Mouse (Mus musculus): Measurements from ENCODE around the gene Olfr648. TPM values are rescaled to one million over a fixed set of nuclear protein-coding genes. Genes with fewer than 3 reads are reported as not detected.

Olfr648 gene
- polyA plus RNA-seq (2014; fragmentation: Nextera tagmentation; extraction: Ambion mirVana): 0.08 and 0.39 TPM in 2 replicates

- Histone ChIP-seq H3K9me3 (ENCODE audit: control insufficient read depth, low read length) (no peaks in the 10 kb centered on the region), H3K36me3 (ENCODE audit: control insufficient read depth, insufficient read depth, low read length) (no peaks in the 10 kb centered on the region), H3K4me2 (ENCODE audit: low read length) (no peak within 1 kb of the TSS), H3K4me3 (ENCODE audit: control insufficient read depth in 1 of 2, insufficient read depth in 1 of 2, low read depth in 1 of 2, low read length in 2 of 2) (no peak within 1 kb of the TSS), H3K27me3 (ENCODE audit: control insufficient read depth, insufficient read depth, low read length) (no peaks in the 10 kb centered on the region), H3K27ac (replicated peaks in 1 of 2; ENCODE audit: control insufficient read depth in 1 of 2, insufficient read depth in 1 of 2, low read depth in 2 of 2, low read length in 2 of 2) (no peak within 1 kb of the TSS), H3K4me1 (ENCODE audit: control insufficient read depth in 2 of 2, insufficient read depth in 2 of 2, low read length in 2 of 2) (no peaks in the 10 kb centered on the region), H3K9ac (ENCODE audit: low read length) (no peak within 1 kb of the TSS)
- 73% methylated on average over 2 of the region's 2 CpGs for WGBS
- no peak for ATAC-seq (ENCODE audit: insufficient number of reproducible peaks, insufficient read depth, low FRiP score, low read depth)
These were observed at the start of gene Olfr648 for GRCm38 (mm10) chr7:104183292-104183691. Olfr648 (minus strand) TSS chr7:104183392.

DNA sequence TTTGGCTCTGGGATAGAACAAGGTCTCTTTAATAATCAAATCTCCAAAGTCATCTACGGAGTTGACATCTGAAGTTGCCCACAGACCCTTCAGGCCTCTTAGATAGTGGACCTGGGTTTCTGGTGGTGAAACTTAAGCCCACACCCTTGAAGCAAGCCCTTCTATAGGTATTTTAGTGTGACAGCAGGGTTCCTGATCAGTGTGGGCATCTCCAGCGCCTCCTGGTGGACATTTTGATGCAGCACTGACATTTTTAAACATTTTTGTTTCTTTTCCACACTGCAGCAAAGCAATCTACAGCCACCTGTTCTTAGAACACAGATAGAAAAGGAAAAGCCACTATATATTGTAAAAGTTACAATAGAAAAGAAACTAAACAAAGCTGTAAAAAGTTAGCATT lies 48.0 kb upstream of the Olfr648 start:
- Histone ChIP-seq H3K4me3 (ENCODE audit: control insufficient read depth in 1 of 2, insufficient read depth in 1 of 2, low read depth in 1 of 2, low read length in 2 of 2) (no peak overlapping the region), H3K9me3 (ENCODE audit: control insufficient read depth, low read length) (no peaks in the 10 kb centered on the region), H3K4me2 (ENCODE audit: low read length) (no peak overlapping the region), H3K27me3 (ENCODE audit: control insufficient read depth, insufficient read depth, low read length) (no peaks in the 10 kb centered on the region), H3K36me3 (ENCODE audit: control insufficient read depth, insufficient read depth, low read length) (0 out of 2 replicates have a peak, but pooled peaks cover 11% of the 10 kb centered on the region), H3K4me1 (ENCODE audit: control insufficient read depth in 2 of 2, insufficient read depth in 2 of 2, low read length in 2 of 2) (no peaks in the 10 kb centered on the region), H3K9ac (ENCODE audit: low read length) (no peak overlapping the region), H3K27ac (replicated peaks in 1 of 2; ENCODE audit: control insufficient read depth in 1 of 2, insufficient read depth in 1 of 2, low read depth in 2 of 2, low read length in 2 of 2) (no peak overlapping the region)
- ATAC-seq (ENCODE audit: insufficient number of reproducible peaks, insufficient read depth, low FRiP score, low read depth): no peak
- 25% methylated on average over 2 of the region's 2 CpGs for WGBS

DNA sequence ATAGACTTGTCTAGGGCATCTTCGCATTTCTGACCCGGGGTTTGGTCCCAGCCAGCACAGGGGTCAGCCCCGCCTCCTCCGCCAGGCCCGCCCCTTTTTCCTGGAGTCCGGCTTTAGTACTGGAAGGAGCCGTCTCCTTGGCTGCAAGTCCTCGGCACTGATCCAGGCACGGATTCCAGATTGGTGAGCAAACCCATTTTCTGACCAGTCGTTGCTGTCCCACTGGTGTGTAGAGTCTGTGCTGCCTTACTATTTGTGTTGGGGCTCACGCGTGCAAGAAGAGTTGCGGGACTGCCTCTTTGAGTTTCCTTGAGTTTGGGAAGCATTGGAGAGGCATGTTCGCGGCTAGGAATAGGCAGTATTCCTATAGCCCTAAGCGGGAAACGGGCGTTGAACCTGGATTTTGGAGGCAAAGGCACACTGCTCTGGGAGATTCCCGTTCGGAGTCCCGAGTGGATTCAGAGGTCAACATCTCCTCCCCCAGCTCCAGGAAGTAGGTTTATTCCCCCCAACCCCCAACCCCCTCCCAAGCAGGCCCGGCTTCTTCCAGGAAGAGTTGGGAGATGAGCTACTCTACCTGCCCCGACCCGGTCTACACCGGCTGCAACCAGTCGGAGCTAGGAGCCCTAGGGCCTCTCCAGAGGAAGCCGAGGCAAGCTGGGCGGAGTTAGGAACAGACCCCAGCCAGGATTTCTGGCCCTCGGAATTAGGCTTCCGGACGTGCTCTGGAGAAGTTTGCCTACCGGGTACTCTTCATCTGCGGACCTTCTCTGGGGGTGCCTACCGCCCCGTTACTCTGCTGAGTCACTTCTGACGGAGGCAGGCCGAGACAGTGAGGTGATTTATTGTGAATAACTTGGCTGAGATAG lies 35.7 kb upstream of the Olfr648 start, which contains the start of gene Trim6:
Gene Trim6 (plus strand): TSS at position 93 of the 869 bp plus-strand sequence.
- WGBS: 1% methylated on average over 37 of the region's 37 CpGs

GRCm38 (mm10) chr7:104217881-104218280 lies 34.7 kb upstream of the Olfr648 start:
- Histone ChIP-seq H3K4me2 (ENCODE audit: low read length) (no peak overlapping the region), H3K27me3 (ENCODE audit: control insufficient read depth, insufficient read depth, low read length) (no peaks in the 10 kb centered on the region), H3K4me1 (ENCODE audit: control insufficient read depth in 2 of 2, insufficient read depth in 2 of 2, low read length in 2 of 2) (peaks cover 0 to 5% of the 10 kb centered on the region in 2 experiments; a peak in 1 of 4 replicates), H3K4me3 (ENCODE audit: control insufficient read depth in 1 of 2, insufficient read depth in 1 of 2, low read depth in 1 of 2, low read length in 2 of 2) (no peak overlapping the region), H3K36me3 (ENCODE audit: control insufficient read depth, insufficient read depth, low read length) (no peaks in the 10 kb centered on the region), H3K9me3 (ENCODE audit: control insufficient read depth, low read length) (no peaks in the 10 kb centered on the region), H3K27ac (replicated peaks in 1 of 2; ENCODE audit: control insufficient read depth in 1 of 2, insufficient read depth in 1 of 2, low read depth in 2 of 2, low read length in 2 of 2) (no peak overlapping the region), H3K9ac (ENCODE audit: low read length) (no peak overlapping the region)
- ATAC-seq (ENCODE audit: insufficient number of reproducible peaks, insufficient read depth, low FRiP score, low read depth): no peak
- WGBS: 79% methylated on average over 2 of the region's 2 CpGs

More for the DNA sequence above, 35.7 kb upstream of the Olfr648 start, which contains the start of gene Trim6:
- H3K4me1 ChIP-seq (ENCODE audit: control insufficient read depth in 2 of 2, insufficient read depth in 2 of 2, low read length in 2 of 2): peaks cover 0 to 5% of the 10 kb centered on the region in 2 experiments; a peak in 1 of 4 replicates
- ATAC-seq (ENCODE audit: insufficient number of reproducible peaks, insufficient read depth, low FRiP score, low read depth): peak; percentile 81
- peak within 1 kb of the TSS; percentile 80 for H3K4me2 ChIP-seq (ENCODE audit: low read length)
- H3K27ac ChIP-seq (replicated peaks in 1 of 2; ENCODE audit: control insufficient read depth in 1 of 2, insufficient read depth in 1 of 2, low read depth in 2 of 2, low read length in 2 of 2): peak within 1 kb of the TSS; percentile 53 to 83
- H3K9ac ChIP-seq (ENCODE audit: low read length): peak within 1 kb of the TSS; percentile 75
- peak within 1 kb of the TSS; percentile 56 to 66 for H3K4me3 ChIP-seq (ENCODE audit: control insufficient read depth in 1 of 2, insufficient read depth in 1 of 2, low read depth in 1 of 2, low read length in 2 of 2)
- H3K36me3 ChIP-seq (ENCODE audit: control insufficient read depth, insufficient read depth, low read length): no peaks in the 10 kb centered on the region
- no peaks in the 10 kb centered on the region for H3K9me3 ChIP-seq (ENCODE audit: control insufficient read depth, low read length)
- no peaks in the 10 kb centered on the region for H3K27me3 ChIP-seq (ENCODE audit: control insufficient read depth, insufficient read depth, low read length)

DNA sequence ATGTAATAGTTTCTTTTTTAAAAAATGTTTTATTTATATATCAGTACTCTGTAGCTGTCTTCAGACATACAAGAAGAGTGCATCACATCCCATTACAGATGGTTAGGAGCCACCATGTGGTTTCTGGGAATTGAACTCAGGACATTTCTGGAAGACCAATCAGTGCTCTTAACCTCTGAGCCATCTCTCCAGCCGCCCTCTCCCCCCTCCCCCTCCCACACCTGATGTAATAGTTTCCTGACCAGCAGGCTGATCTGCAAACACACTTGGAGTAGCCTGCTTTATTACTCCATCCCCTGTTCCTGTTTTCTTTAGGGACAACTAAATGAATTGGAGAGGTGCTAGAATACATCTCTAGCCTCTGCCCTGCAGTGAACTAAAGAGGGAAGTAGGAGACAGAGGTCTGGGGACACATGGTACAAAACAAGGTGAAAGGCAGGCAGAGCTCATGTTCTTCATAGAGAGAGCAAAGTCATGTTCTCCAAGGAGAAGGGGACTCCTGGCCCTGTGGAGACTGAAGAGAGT lies 32.9 kb upstream of the Olfr648 start:
- WGBS: 27% methylated on average over 1 of the region's 1 CpGs
- Histone ChIP-seq H3K27ac (replicated peaks in 1 of 2; ENCODE audit: control insufficient read depth in 1 of 2, insufficient read depth in 1 of 2, low read depth in 2 of 2, low read length in 2 of 2) (no peak overlapping the region), H3K9me3 (ENCODE audit: control insufficient read depth, low read length) (no peaks in the 10 kb centered on the region), H3K4me3 (ENCODE audit: control insufficient read depth in 1 of 2, insufficient read depth in 1 of 2, low read depth in 1 of 2, low read length in 2 of 2) (no peak overlapping the region), H3K4me1 (ENCODE audit: control insufficient read depth in 2 of 2, insufficient read depth in 2 of 2, low read length in 2 of 2) (peaks cover 0 to 5% of the 10 kb centered on the region in 2 experiments; a peak in 1 of 4 replicates), H3K4me2 (ENCODE audit: low read length) (no peak overlapping the region), H3K27me3 (ENCODE audit: control insufficient read depth, insufficient read depth, low read length) (no peaks in the 10 kb centered on the region), H3K36me3 (ENCODE audit: control insufficient read depth, insufficient read depth, low read length) (no peaks in the 10 kb centered on the region), H3K9ac (ENCODE audit: low read length) (no peak overlapping the region)
- no peak for ATAC-seq (ENCODE audit: insufficient number of reproducible peaks, insufficient read depth, low FRiP score, low read depth)

- WGBS: 90% methylated on average over 7 of the region's 7 CpGs
- no peak overlapping the region for H3K4me3 ChIP-seq (ENCODE audit: control insufficient read depth in 1 of 2, insufficient read depth in 1 of 2, low read depth in 1 of 2, low read length in 2 of 2)
These were observed 23.0 kb upstream of the Olfr648 start for GRCm38 (mm10) chr7:104206197-104206596.

GRCm38 (mm10) chr7:104199822-104200221 lies 16.6 kb upstream of the Olfr648 start:
- 5% methylated on average over 5 of the region's 5 CpGs for WGBS
- Histone ChIP-seq H3K4me3 (ENCODE audit: control insufficient read depth in 1 of 2, insufficient read depth in 1 of 2, low read depth in 1 of 2, low read length in 2 of 2) (no peak overlapping the region), H3K27ac (replicated peaks in 1 of 2; ENCODE audit: control insufficient read depth in 1 of 2, insufficient read depth in 1 of 2, low read depth in 2 of 2, low read length in 2 of 2) (no peak overlapping the region), H3K4me2 (ENCODE audit: low read length) (no peak overlapping the region), H3K27me3 (ENCODE audit: control insufficient read depth, insufficient read depth, low read length) (no peaks in the 10 kb centered on the region), H3K36me3 (ENCODE audit: control insufficient read depth, insufficient read depth, low read length) (no peaks in the 10 kb centered on the region), H3K4me1 (ENCODE audit: control insufficient read depth in 2 of 2, insufficient read depth in 2 of 2, low read length in 2 of 2) (no peaks in the 10 kb centered on the region), H3K9me3 (ENCODE audit: control insufficient read depth, low read length) (no peaks in the 10 kb centered on the region), H3K9ac (ENCODE audit: low read length) (no peak overlapping the region)
- no peak for ATAC-seq (ENCODE audit: insufficient number of reproducible peaks, insufficient read depth, low FRiP score, low read depth)

More at GRCm38 (mm10) chr7:104206197-104206596, 23.0 kb upstream of the Olfr648 start:
- Histone ChIP-seq H3K9ac (ENCODE audit: low read length) (no peak overlapping the region), H3K4me2 (ENCODE audit: low read length) (no peak overlapping the region), H3K4me1 (ENCODE audit: control insufficient read depth in 2 of 2, insufficient read depth in 2 of 2, low read length in 2 of 2) (no peaks in the 10 kb centered on the region), H3K36me3 (ENCODE audit: control insufficient read depth, insufficient read depth, low read length) (no peaks in the 10 kb centered on the region), H3K27me3 (ENCODE audit: control insufficient read depth, insufficient read depth, low read length) (no peaks in the 10 kb centered on the region), H3K27ac (replicated peaks in 1 of 2; ENCODE audit: control insufficient read depth in 1 of 2, insufficient read depth in 1 of 2, low read depth in 2 of 2, low read length in 2 of 2) (no peak overlapping the region), H3K9me3 (ENCODE audit: control insufficient read depth, low read length) (no peaks in the 10 kb centered on the region)
- no peak for ATAC-seq (ENCODE audit: insufficient number of reproducible peaks, insufficient read depth, low FRiP score, low read depth)

Measured in heart, embryonic 14.5 days (tissue).